In the genomic region with DNA sequence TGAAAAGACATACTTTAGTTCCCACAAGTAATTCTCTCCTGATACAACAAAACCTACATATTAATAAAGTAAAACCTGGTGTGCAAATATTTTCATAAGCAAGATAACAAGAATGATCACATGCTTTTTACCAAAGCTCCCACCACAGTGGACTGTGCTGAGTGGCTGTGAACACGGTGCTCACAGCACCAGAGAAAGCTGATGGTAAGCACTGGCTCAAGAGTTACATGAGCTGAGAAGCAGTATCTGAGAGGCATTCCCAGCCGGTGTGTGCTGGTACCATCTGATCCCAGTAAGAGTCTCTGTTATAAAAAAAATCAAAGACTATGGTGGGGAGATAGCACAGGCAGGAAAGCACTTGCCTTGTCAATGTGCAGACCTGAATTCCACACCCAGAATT, we compare ENCODE assay signal across 18 mouse cellular contexts.
DNase-seq lines count a peak whose midpoint lies in the region; ATAC-seq and TF ChIP-seq lines count a peak whose summit lies in the region.
"Had no signal": no experiment of that assay in that cellular context is flagged by ENCODE, and none has a peak within 500 bp of the region (broad histone marks: within the 10 kb centered on the region; RNA-seq: fewer than 3 reads in every experiment).

No protein-coding gene starts in this region.

- no peak for ATAC-seq in heart, embryonic 13.5 days (ENCODE audit: extremely low read depth, insufficient number of reproducible peaks, low FRiP score, low TSS enrichment)
- ATAC-seq in heart, postnatal 0 days (ENCODE audit: insufficient read depth, low read depth) = peak; percentile 56
- no peak for ATAC-seq in CD4-positive, CD25-positive, alpha-beta regulatory T cell, adult 4 months

- H3K27me3 ChIP-seq in heart, adult 2 months (ENCODE audit: control insufficient read depth, insufficient read depth, low read length) = no peaks in the 10 kb centered on the region
- H3K27me3 ChIP-seq in heart, embryonic 13.5 days (replicated peaks) = no peaks in the 10 kb centered on the region
- H3K27me3 ChIP-seq in heart, postnatal 0 days (ENCODE audit: control insufficient read depth, insufficient read depth, low read length) = no peaks in the 10 kb centered on the region
- H3K27me3 ChIP-seq: embryonic facial prominence, embryonic 12.5 days; hindbrain, embryonic 15.5 days; kidney, embryonic 15.5 days had no signal

- no peak for DNase-seq in heart, adult 2 months
- DNase-seq in heart, postnatal 25 days (ENCODE audit: low spot score) = no peak
- DNase-seq in heart, postnatal 4 days = no peak
- peak; percentile 7 for DNase-seq in heart, postnatal 0 days (ENCODE audit: low spot score)
- DNase-seq in heart, adult 9 months (ENCODE audit: low spot score in 2 of 2) = no peak
- DNase-seq: adrenal gland, postnatal 10 days; cerebellum, adult 11-12 months; cerebellum, adult 9-10 months; cerebellum, postnatal 25 days; gastrocnemius, postnatal 14 days; kidney, adult 2 months; kidney, postnatal 14 days had no signal

- peaks cover 4% of the 10 kb centered on the region for H3K4me1 ChIP-seq in heart, adult 2 months (ENCODE audit: control insufficient read depth, insufficient read depth, low read length)
- H3K4me1 ChIP-seq in heart, embryonic 13.5 days = peaks cover 47% of the 10 kb centered on the region
- H3K4me1 ChIP-seq in heart, postnatal 0 days (ENCODE audit: control insufficient read depth, insufficient read depth) = peaks cover 18% of the 10 kb centered on the region; the same call in 1 of the 2 replicates

- H3K9ac ChIP-seq in heart, adult 2 months (ENCODE audit: low read depth, low read length) = no peak overlapping the region
- no peak overlapping the region for H3K9ac ChIP-seq in heart, embryonic 13.5 days
- H3K9ac ChIP-seq in heart, postnatal 0 days (replicated peaks; ENCODE audit: low read depth, low read length) = no peak overlapping the region
- H3K9ac ChIP-seq: embryonic facial prominence, embryonic 12.5 days; hindbrain, embryonic 15.5 days; kidney, embryonic 15.5 days had no signal

- WGBS in heart, adult 2 months = 41% methylated on average over 2 of the region's 2 CpGs
- 20% methylated on average over 2 of the region's 2 CpGs for WGBS in heart, embryonic 13.5 days
- WGBS in heart, postnatal 0 days = 18% methylated on average over 2 of the region's 2 CpGs

- H3K4me2 ChIP-seq in heart, embryonic 13.5 days = peak overlapping the region; percentile 25; the same call in 1 of the 2 replicates
- H3K4me2 ChIP-seq in heart, postnatal 0 days (ENCODE audit: low read depth, low read length) = no peak overlapping the region
- H3K4me2 ChIP-seq: embryonic facial prominence, embryonic 12.5 days; hindbrain, embryonic 15.5 days; kidney, embryonic 15.5 days had no signal

- no peak for TF ChIP-seq POLR2A in heart, adult 2 months (IDR thresholded peaks at IDR 0.05; ENCODE audit: insufficient read depth, low read depth, low read length)

- H3K36me3 ChIP-seq in heart, adult 2 months (ENCODE audit: control insufficient read depth, insufficient read depth, low read length) = peaks cover 4% of the 10 kb centered on the region
- H3K36me3 ChIP-seq in heart, embryonic 13.5 days = no peaks in the 10 kb centered on the region
- H3K36me3 ChIP-seq in heart, postnatal 0 days (replicated peaks; ENCODE audit: control insufficient read depth, insufficient read depth, low read length) = no peaks in the 10 kb centered on the region
- H3K36me3 ChIP-seq: embryonic facial prominence, embryonic 12.5 days; G1E; hindbrain, embryonic 15.5 days; kidney, embryonic 15.5 days had no signal

- no peak overlapping the region for H3K4me3 ChIP-seq in heart, adult 2 months
- H3K4me3 ChIP-seq in heart, embryonic 13.5 days = no peak overlapping the region
- H3K4me3 ChIP-seq in heart, postnatal 0 days (ENCODE audit: low read depth, low read length) = no peak overlapping the region
- H3K4me3 ChIP-seq: embryonic facial prominence, embryonic 12.5 days; hindbrain, embryonic 15.5 days; kidney, embryonic 15.5 days had no signal

- no peaks in the 10 kb centered on the region for H3K9me3 ChIP-seq in heart, embryonic 13.5 days
- no peaks in the 10 kb centered on the region for H3K9me3 ChIP-seq in heart, postnatal 0 days (replicated peaks; ENCODE audit: control insufficient read depth, low read length)
- H3K9me3 ChIP-seq: embryonic facial prominence, embryonic 12.5 days; hindbrain, embryonic 15.5 days; kidney, embryonic 15.5 days had no signal

- no peak for TF ChIP-seq EP300 in heart, adult 2 months (IDR thresholded peaks at IDR 0.05; ENCODE audit: insufficient read depth, low read depth, low read length)
- TF ChIP-seq EP300 in heart, postnatal 0 days (IDR thresholded peaks at IDR 0.05; ENCODE audit: low read depth) = no peak

- intact Hi-C loops in heart, adult 2 months (cut with DNase I) = loop anchor here (2.0 to 10.0 kb wide), 2 partner anchors 300 to 444 kb away; a partner anchor contains a TSS
- intact Hi-C loops in heart, postnatal 25 days (cut with DNase I) = loop anchor here (5.0 kb wide), 1 partner anchor 442 kb away; a partner anchor contains a TSS

- H3K27ac ChIP-seq in heart, adult 2 months = peak overlapping the region; percentile 52
- H3K27ac ChIP-seq in heart, embryonic 13.5 days (replicated peaks) = peak overlapping the region; percentile 85
- H3K27ac ChIP-seq in heart, postnatal 0 days (ENCODE audit: low read depth) = peak overlapping the region; percentile 78
- H3K27ac ChIP-seq: embryonic facial prominence, embryonic 12.5 days; hindbrain, embryonic 15.5 days had no signal

- no peaks in the 10 kb centered on the region for H3K79me2 ChIP-seq in heart, adult 2 months (replicated peaks; ENCODE audit: control insufficient read depth, insufficient read depth, low read length)

- TF ChIP-seq CTCF in heart, adult 2 months (IDR thresholded peaks at IDR 0.05) = no peak
- TF ChIP-seq CTCF in heart, postnatal 0 days (IDR thresholded peaks at IDR 0.05; ENCODE audit: low read depth) = no peak
